Mouse (Mus musculus) midbrain, embryonic 15.5 days (tissue): ENCODE measurements around the gene Cdyl2. TPM values are rescaled to one million over a fixed set of nuclear protein-coding genes. Genes with fewer than 3 reads are reported as not detected.

Experiments
- ATAC-seq: fragments of 200-750 bp; cut with Nextera tagmentation; replicated peaks from 2 replicates; pipeline ENCODE4 v1.8.0; 2017; ENCODE audit warnings: moderate TSS enrichment
- H3K27ac ChIP-seq: fragments of 300-500 bp; sonication (generic); 2 replicates; pipeline ENCODE4 v1.5.1; 2015; ENCODE audit warnings: mild to moderate bottlenecking, inconsistent platforms
- H3K27me3 ChIP-seq: fragments of 300-500 bp; sonication (generic); replicated peaks from 2 replicates; pipeline ENCODE4 v1.6.1; 2015; ENCODE audit warnings: inconsistent platforms
- H3K36me3 ChIP-seq: fragments of 300-500 bp; sonication (generic); replicated peaks from 2 replicates; pipeline ENCODE4 v1.6.1; 2015; ENCODE audit warnings: inconsistent platforms
- H3K4me1 ChIP-seq: fragments of 300-500 bp; sonication (generic); 2 replicates; pipeline ENCODE4 v1.6.1; 2015; ENCODE audit warnings: inconsistent platforms
- H3K4me2 ChIP-seq: fragments of 300-500 bp; sonication (generic); 2 replicates; pipeline ENCODE4 v1.6.1; 2015; ENCODE audit warnings: inconsistent platforms, mild to moderate bottlenecking, moderate library complexity
- H3K4me3 ChIP-seq: fragments of 300-500 bp; sonication (generic); 2 replicates; pipeline ENCODE4 v1.5.1; 2015; ENCODE audit warnings: mild to moderate bottlenecking, inconsistent platforms
- H3K9ac ChIP-seq: fragments of 300-500 bp; sonication (generic); 2 replicates; pipeline ENCODE4 v1.6.1; 2015; ENCODE audit warnings: mild to moderate bottlenecking, inconsistent platforms
- H3K9me3 ChIP-seq: fragments of 300-500 bp; sonication (generic); 2 replicates; pipeline ENCODE4 v1.6.1; 2016; ENCODE audit warnings: inconsistent platforms
- WGBS: fragments of 180-500 bp; shearing (Covaris S2); methylation state at CpG from one replicate; pipeline ENCODE4 v1.1.7; 2015; ENCODE audit warnings: mixed read lengths; 5-methylcytosine and 5-hydroxymethylcytosine counted together
- polyA plus RNA-seq: library from polyadenylated mRNA; unstranded; fragments of >200 nt; fragmentation: Nextera tagmentation; extraction: Ambion mirVana; gene quantifications from 2 replicates; pipeline ENCODE4 v1.2.1, GENCODE M21; 2015

The Cdyl2 gene
- polyA plus RNA-seq, 1 experiment from 2014 or later, result 12.8 TPM

- whole genome bisulfite sequencing, result 90% methylated on average over 4 of the region's 4 CpGs
- no peak for ATAC-seq
- H3K9ac ChIP-seq, result no peak overlapping the region
- H3K9me3 ChIP-seq, result no peaks in the 10 kb centered on the region
- no peaks in the 10 kb centered on the region for H3K36me3 ChIP-seq
- H3K27me3 ChIP-seq, result no peaks in the 10 kb centered on the region
- no peak overlapping the region for H3K27ac ChIP-seq
- peaks cover 8% of the 10 kb centered on the region for H3K4me1 ChIP-seq
- no peak overlapping the region for H3K4me2 ChIP-seq
- H3K4me3 ChIP-seq, result no peak overlapping the region
Measured at GRCm38 (mm10) chr8:116617891-116618290, 114.9 kb downstream of the Cdyl2 start.

DNA sequence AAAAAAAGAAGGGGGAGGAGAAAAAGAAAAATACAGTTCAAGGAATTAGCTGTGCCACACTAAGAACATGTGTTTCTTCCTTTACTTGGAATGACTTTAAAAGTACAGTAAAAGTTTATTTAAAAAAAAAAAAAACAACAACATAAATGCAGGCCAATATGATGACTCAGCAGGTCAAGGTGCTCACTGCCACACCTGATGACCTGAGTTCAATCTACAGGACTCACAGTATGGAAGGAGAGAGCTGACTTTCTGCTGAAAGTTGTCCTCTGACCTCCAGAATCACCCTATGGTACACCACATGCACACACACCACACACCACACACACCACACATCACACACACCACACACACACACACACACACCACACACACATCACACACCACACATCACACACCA is 116.4 kb downstream of the Cdyl2 start:
- H3K4me3 ChIP-seq, result no peak overlapping the region
- H3K4me2 ChIP-seq, result no peak overlapping the region
- H3K27ac ChIP-seq, result no peak overlapping the region
- H3K27me3 ChIP-seq, result no peaks in the 10 kb centered on the region
- no peaks in the 10 kb centered on the region for H3K36me3 ChIP-seq
- no peaks in the 10 kb centered on the region for H3K9me3 ChIP-seq
- no peak for ATAC-seq
- H3K4me1 ChIP-seq, result no peaks in the 10 kb centered on the region; the same call in 1 of the 2 replicates
- no peak overlapping the region for H3K9ac ChIP-seq

GRCm38 (mm10) chr8:116614901-116615300 is 117.9 kb downstream of the Cdyl2 start:
- ATAC-seq, result no peak
- WGBS, result 77% methylated on average over 7 of the region's 7 CpGs
- Histone ChIP-seq H3K4me1 (no peaks in the 10 kb centered on the region), H3K4me2 (no peak overlapping the region), H3K27me3 (no peaks in the 10 kb centered on the region), H3K36me3 (no peaks in the 10 kb centered on the region), H3K9ac (no peak overlapping the region), H3K9me3 (no peaks in the 10 kb centered on the region), H3K27ac (no peak overlapping the region), H3K4me3 (no peak overlapping the region)

DNA sequence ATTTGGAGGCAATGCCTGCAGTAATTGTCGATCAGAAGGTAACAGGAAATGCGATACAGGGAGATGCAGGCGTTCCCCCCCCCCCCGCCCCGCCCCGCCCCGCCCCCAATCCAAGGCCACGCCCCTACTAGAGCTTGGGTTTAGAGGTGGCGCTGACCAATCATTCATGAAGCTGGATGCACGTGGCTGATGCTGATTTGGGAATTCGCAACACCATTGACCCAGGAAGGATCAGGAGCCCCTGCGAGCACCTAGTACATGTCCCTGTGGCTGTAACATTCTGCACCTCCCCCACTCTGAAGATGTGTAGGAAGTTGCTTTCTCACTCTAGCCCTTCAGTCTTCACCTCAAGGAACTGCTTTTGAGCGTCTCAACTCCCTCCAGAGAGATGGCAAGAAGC is 126.6 kb downstream of the Cdyl2 start:
- WGBS, result 49% methylated on average over 13 of the region's 13 CpGs
- no peak overlapping the region for H3K27ac ChIP-seq
- H3K4me2 ChIP-seq, result no peak overlapping the region
- no peak overlapping the region for H3K4me3 ChIP-seq
- H3K36me3 ChIP-seq, result no peaks in the 10 kb centered on the region
- no peak for ATAC-seq
- no peaks in the 10 kb centered on the region for H3K27me3 ChIP-seq
- H3K9ac ChIP-seq, result no peak overlapping the region
- no peaks in the 10 kb centered on the region for H3K4me1 ChIP-seq
- H3K9me3 ChIP-seq, result no peaks in the 10 kb centered on the region

DNA sequence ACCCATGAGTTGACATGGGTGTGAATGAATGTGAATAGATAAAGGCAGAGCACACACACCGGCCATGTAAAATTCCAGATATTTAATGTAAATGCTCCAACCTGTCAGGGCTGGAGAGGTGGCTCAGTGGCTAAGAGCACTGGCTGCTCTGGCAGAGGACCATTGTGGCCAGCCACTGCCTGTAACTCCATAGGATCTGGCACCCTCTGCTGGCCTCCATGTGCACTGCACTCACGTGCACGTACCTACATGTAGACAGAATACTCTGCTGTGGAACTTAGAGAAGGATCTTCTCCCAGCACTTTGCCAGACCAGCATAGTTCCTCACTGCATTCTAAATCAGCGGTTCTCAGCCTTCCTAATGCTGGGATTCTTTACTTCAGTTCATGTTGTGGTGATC is 130.0 kb downstream of the Cdyl2 start:
- no peak overlapping the region for H3K4me3 ChIP-seq
- H3K27ac ChIP-seq, result no peak overlapping the region
- no peaks in the 10 kb centered on the region for H3K36me3 ChIP-seq
- no peaks in the 10 kb centered on the region for H3K27me3 ChIP-seq
- ATAC-seq, result no peak
- H3K4me2 ChIP-seq, result no peak overlapping the region
- no peaks in the 10 kb centered on the region for H3K9me3 ChIP-seq
- no peaks in the 10 kb centered on the region for H3K4me1 ChIP-seq
- no peak overlapping the region for H3K9ac ChIP-seq
- 95% methylated on average over 4 of the region's 4 CpGs for WGBS

DNA sequence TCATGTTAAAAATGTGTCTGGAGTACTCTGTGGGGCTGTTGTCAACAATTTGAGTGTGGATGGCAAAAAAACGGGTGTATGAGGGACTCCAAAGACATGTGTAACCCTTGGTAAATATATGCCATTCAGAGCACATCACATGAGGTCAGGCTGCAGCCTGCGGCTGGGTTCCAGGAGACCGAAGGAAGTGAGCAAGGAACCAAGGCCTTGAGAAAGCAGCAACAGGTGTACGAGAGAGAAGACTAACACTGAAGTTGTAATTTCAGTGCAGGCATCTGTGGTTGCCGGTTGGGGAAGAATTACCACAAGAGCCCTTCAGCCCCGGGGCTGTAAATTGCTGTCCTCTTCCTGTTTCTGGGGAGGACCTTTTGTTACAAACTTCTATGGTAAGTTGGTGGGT is 133.1 kb downstream of the Cdyl2 start:
- WGBS, result 91% methylated on average over 6 of the region's 6 CpGs
- no peak overlapping the region for H3K4me3 ChIP-seq
- H3K27me3 ChIP-seq, result no peaks in the 10 kb centered on the region
- H3K27ac ChIP-seq, result no peak overlapping the region
- H3K9me3 ChIP-seq, result no peaks in the 10 kb centered on the region
- H3K36me3 ChIP-seq, result no peaks in the 10 kb centered on the region
- no peaks in the 10 kb centered on the region for H3K4me1 ChIP-seq
- no peak for ATAC-seq
- H3K4me2 ChIP-seq, result no peak overlapping the region
- no peak overlapping the region for H3K9ac ChIP-seq

DNA sequence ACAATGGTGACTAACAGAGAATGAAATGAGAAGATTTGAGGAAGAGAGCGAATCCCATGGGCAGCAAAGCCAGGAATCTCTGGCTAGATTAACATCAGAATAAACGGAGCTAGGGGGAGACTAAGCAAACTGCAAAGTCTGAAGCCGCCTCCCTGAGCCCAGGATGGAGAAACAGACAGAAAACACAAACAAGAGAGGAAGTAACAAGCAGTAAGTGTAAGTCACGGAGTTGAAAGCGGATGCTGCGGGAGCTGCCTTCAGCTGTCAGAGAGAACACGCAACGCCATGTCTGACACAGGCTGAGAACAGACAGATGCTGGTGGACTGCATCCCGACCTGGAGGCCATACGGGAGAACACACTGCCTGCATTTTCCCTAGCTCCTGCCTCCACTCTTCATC is 141.6 kb downstream of the Cdyl2 start:
- ATAC-seq, result no peak
- H3K36me3 ChIP-seq, result no peaks in the 10 kb centered on the region

GRCm38 (mm10) chr8:116590546-116590945 is 142.2 kb downstream of the Cdyl2 start:
- no peak for ATAC-seq
- Histone ChIP-seq H3K4me1 (no peaks in the 10 kb centered on the region), H3K9me3 (no peaks in the 10 kb centered on the region), H3K27ac (no peak overlapping the region), H3K4me2 (no peak overlapping the region), H3K4me3 (no peak overlapping the region), H3K9ac (no peak overlapping the region), H3K36me3 (no peaks in the 10 kb centered on the region), H3K27me3 (no peaks in the 10 kb centered on the region)
- WGBS, result 83% methylated on average over 4 of the region's 4 CpGs

More for the DNA sequence above, 141.6 kb downstream of the Cdyl2 start:
- no peak overlapping the region for H3K4me2 ChIP-seq
- no peak overlapping the region for H3K27ac ChIP-seq
- H3K4me1 ChIP-seq, result no peaks in the 10 kb centered on the region
- H3K27me3 ChIP-seq, result no peaks in the 10 kb centered on the region
- H3K9me3 ChIP-seq, result no peaks in the 10 kb centered on the region
- WGBS, result 78% methylated on average over 10 of the region's 10 CpGs
- H3K4me3 ChIP-seq, result no peak overlapping the region
- no peak overlapping the region for H3K9ac ChIP-seq

- Histone ChIP-seq H3K4me1 (no peaks in the 10 kb centered on the region), H3K4me2 (no peak overlapping the region), H3K27me3 (no peaks in the 10 kb centered on the region), H3K9ac (no peak overlapping the region), H3K9me3 (no peaks in the 10 kb centered on the region), H3K36me3 (no peaks in the 10 kb centered on the region), H3K27ac (no peak overlapping the region), H3K4me3 (no peak overlapping the region)
- WGBS, result 82% methylated on average over 14 of the region's 14 CpGs
- ATAC-seq, result no peak
Measured at GRCm38 (mm10) chr8:116590106-116590505, 142.7 kb downstream of the Cdyl2 start.

DNA sequence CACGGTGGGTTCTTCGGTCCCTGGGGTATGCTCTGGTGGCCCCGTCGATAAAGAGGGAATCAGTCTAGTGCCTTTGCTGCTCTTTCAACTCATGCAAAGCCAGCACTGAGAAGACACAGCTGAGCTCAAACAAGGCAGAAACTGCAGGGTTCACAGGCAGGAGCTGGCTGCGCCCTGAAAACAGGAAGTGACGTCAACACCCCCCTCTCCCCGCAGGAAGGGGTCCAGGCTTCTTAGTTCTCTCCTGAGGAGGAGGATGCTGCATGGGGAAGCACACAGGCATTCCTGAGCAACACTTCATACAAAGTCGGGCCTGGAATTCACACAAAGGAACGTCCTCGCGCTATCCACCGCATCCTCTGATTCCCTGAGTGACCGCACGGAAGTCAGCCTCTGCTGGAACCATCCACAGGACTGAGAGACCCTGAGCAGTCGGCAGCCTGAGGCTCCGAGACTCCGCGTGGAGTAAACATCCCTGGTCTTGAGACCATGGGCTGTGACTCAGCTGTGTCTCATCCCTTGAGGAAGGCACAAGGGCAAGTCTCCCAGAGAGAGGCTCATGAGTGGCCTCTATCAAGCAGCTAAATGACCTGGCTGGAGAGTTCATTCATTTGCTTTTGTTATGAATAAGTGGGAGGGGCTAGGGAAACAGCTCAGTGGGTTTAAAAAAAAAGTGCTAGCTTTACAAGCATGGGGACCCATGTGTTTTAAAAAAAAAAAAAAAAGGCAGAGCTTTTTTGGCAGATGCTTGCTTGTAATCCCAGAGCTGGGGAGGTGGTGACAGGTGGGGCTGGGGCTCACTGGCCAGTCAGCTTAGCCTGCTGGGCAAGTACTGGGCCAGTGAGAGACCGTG is 144.9 kb downstream of the Cdyl2 start:
- H3K4me2 ChIP-seq, result no peak overlapping the region
- H3K4me3 ChIP-seq, result no peak overlapping the region
- no peak overlapping the region for H3K9ac ChIP-seq
- H3K27me3 ChIP-seq, result no peaks in the 10 kb centered on the region
- no peak for ATAC-seq
- 80% methylated on average over 19 of the region's 19 CpGs for WGBS
- no peaks in the 10 kb centered on the region for H3K4me1 ChIP-seq
- 0 out of 2 replicates have a peak, but pooled peaks cover under 1% of the 10 kb centered on the region for H3K36me3 ChIP-seq
- H3K27ac ChIP-seq, result no peak overlapping the region
- H3K9me3 ChIP-seq, result no peaks in the 10 kb centered on the region

DNA sequence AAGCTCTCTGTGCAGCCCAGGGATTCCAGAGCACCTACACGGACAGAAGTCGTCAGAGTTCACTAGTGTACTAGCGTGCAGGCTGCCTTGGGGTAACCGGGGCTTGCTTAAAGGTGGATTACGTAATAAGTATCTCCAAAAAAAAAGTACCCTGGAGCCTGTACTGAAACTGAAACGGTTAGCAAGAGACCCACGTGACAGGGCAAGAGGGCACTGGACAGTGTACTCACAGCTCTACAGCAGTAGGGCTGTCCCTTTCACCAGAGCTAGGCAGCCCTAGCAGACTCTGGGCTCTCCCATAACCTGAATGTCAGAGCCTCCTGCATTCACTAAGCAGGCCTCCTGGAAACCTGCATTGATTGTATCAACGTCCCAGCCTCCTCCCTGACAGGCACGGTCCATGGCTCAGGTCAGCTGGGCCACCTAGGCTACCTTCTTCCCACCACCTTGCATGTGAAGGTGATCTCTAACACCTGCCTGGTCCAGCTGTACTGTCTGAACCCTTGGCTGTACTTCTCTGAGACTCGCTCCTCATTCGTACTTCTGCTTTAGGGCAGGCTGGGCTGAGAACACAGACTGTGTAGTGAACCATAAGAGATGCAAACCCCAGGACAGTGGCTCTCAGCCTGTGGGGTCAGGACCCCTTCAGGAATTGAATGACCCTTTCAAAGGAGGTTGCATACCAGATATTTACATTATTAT is 151.3 kb downstream of the Cdyl2 start:
- H3K36me3 ChIP-seq, result peaks cover 4% of the 10 kb centered on the region; the same call in 1 of the 2 replicates
- WGBS, result 88% methylated on average over 11 of the region's 11 CpGs
- no peak for ATAC-seq

GRCm38 (mm10) chr8:116576732-116577131 is 156.1 kb downstream of the Cdyl2 start:
- Histone ChIP-seq H3K9ac (no peak overlapping the region), H3K27ac (no peak overlapping the region), H3K36me3 (no peaks in the 10 kb centered on the region), H3K4me3 (no peak overlapping the region), H3K9me3 (no peaks in the 10 kb centered on the region), H3K27me3 (no peaks in the 10 kb centered on the region), H3K4me1 (no peaks in the 10 kb centered on the region), H3K4me2 (no peak overlapping the region)
- ATAC-seq, result no peak
- WGBS, result 89% methylated on average over 2 of the region's 2 CpGs

More for the DNA sequence above, 151.3 kb downstream of the Cdyl2 start:
- Histone ChIP-seq H3K9me3 (no peaks in the 10 kb centered on the region), H3K27ac (no peak overlapping the region), H3K4me2 (no peak overlapping the region), H3K27me3 (no peaks in the 10 kb centered on the region), H3K9ac (no peak overlapping the region), H3K4me3 (no peak overlapping the region), H3K4me1 (no peaks in the 10 kb centered on the region)

DNA sequence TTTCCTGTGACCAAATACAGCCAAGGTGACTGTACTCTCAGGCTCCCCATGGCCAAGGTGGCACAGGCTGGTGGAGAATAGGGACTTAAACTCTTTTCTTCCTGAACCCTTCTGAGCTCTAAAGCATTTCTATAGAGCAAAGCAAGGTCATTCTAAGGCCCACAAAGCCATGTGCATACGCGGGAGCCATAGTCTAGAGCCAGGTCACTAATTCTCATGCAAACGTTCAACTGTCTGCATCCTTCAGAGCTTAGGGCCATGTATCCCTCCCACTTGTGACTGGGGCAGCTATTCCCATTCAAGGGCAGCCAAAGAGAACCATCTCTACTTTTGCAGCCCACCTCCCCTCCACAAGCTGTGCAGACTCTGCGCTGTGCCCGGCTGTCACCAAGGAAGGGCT is 159.7 kb downstream of the Cdyl2 start:
- Histone ChIP-seq H3K27me3 (no peaks in the 10 kb centered on the region), H3K27ac (no peak overlapping the region), H3K4me3 (no peak overlapping the region), H3K9me3 (no peaks in the 10 kb centered on the region), H3K4me1 (no peaks in the 10 kb centered on the region), H3K36me3 (no peaks in the 10 kb centered on the region), H3K9ac (no peak overlapping the region), H3K4me2 (no peak overlapping the region)
- WGBS, result 90% methylated on average over 5 of the region's 5 CpGs
- no peak for ATAC-seq
